Mouse (Mus musculus) forebrain, embryonic 12.5 days (tissue): ENCODE measurements around the gene Cpxm2. TPM values are rescaled to one million over a fixed set of nuclear protein-coding genes. Genes with fewer than 3 reads are reported as not detected.

Experiments used
- ATAC-seq: fragments of 200-750 bp; cut with Nextera tagmentation; 2 replicates; pipeline ENCODE4 v1.8.0; 2017; ENCODE audit warnings: moderate TSS enrichment; ENCODE audit not compliant: low FRiP score
- H3K27ac ChIP-seq: fragments of 300-500 bp; sonication (generic); 2 replicates; pipeline ENCODE4 v1.5.1; 2016; ENCODE audit warnings: mild to moderate bottlenecking
- H3K27me3 ChIP-seq: fragments of 300-500 bp; sonication (generic); 2 replicates; pipeline ENCODE4 v1.6.1; 2016; ENCODE audit warnings: mild to moderate bottlenecking
- H3K36me3 ChIP-seq: fragments of 300-500 bp; sonication (generic); replicated peaks from 2 replicates; pipeline ENCODE4 v1.6.1; 2016; ENCODE audit warnings: mild to moderate bottlenecking
- H3K4me1 ChIP-seq: fragments of 300-500 bp; sonication (generic); 2 replicates; pipeline ENCODE4 v1.6.1; 2016
- H3K4me2 ChIP-seq: fragments of 300-500 bp; sonication (generic); 2 replicates; pipeline ENCODE4 v1.6.1; 2016; ENCODE audit warnings: mild to moderate bottlenecking, moderate library complexity
- H3K4me3 ChIP-seq: fragments of 300-500 bp; sonication (generic); replicated peaks from 2 replicates; pipeline ENCODE4 v1.5.1; 2016; ENCODE audit warnings: mild to moderate bottlenecking
- H3K9ac ChIP-seq: fragments of 300-500 bp; sonication (generic); 2 replicates; pipeline ENCODE4 v1.6.1; 2016; ENCODE audit warnings: mild to moderate bottlenecking
- H3K9me3 ChIP-seq: fragments of 300-500 bp; sonication (generic); 2 replicates; pipeline ENCODE4 v1.6.1; 2016
- WGBS: fragments of 180-500 bp; shearing (Covaris S2); methylation state at CpG from one replicate; pipeline ENCODE4 v1.1.7; 2016; 5-methylcytosine and 5-hydroxymethylcytosine counted together
- polyA plus RNA-seq: library from polyadenylated mRNA; unstranded; fragments of >200 nt; fragmentation: Nextera tagmentation; extraction: Ambion mirVana; gene quantifications from 2 replicates; pipeline ENCODE4 v1.2.1, GENCODE M21; 2016

Cpxm2 gene
- polyA plus RNA-seq, 1 experiment from 2014 or later: 3.1 TPM

DNA sequence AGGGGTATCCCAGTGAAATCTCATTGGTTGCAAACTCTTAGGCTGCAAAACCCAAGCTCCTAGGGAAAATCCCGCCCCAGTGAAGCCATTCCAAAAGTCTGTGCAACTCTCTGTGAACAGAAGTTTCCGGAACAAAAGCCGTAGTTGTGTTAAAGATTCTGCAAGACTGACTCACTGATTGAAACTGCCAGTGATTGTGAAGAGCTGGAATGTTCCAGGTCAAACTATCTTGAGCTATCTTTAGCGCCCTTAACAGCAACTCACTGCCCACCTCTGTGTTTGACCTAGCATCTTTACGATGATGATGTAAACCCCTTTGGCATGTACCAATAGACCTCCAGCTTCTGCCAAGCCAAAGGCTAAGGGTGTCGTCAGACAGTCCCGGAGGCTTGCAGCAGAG, 31.3 kb downstream of the Cpxm2 start:
- H3K27me3 ChIP-seq: no peaks in the 10 kb centered on the region
- H3K9me3 ChIP-seq: no peaks in the 10 kb centered on the region
- no peaks in the 10 kb centered on the region for H3K4me1 ChIP-seq
- H3K4me2 ChIP-seq: no peak overlapping the region
- 85% methylated on average over 7 of the region's 7 CpGs for WGBS
- no peaks in the 10 kb centered on the region for H3K36me3 ChIP-seq
- H3K4me3 ChIP-seq: no peak overlapping the region
- ATAC-seq: no peak
- H3K27ac ChIP-seq: no peak overlapping the region
- H3K9ac ChIP-seq: no peak overlapping the region

DNA sequence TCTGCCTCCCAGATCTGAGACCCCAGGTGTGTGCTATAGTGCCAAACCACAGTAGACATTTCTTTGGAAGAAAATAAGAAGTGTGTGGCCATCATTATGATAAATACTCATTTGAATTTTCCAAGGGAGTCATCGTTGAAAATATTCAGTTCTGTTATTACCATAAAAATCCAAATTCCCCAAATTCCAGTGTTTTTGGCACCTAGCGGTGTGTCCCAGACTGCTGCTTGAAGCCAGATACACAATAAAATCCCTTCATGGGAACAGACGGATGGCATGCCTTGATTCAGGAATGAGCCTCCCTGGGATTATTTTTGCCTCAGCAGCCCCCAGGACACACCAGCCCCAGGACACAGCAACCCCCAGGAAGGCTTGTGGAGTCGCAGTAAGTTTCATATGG, 34.7 kb downstream of the Cpxm2 start:
- Histone ChIP-seq H3K4me3 (no peak overlapping the region), H3K27ac (no peak overlapping the region), H3K4me2 (no peak overlapping the region), H3K9ac (no peak overlapping the region), H3K36me3 (no peaks in the 10 kb centered on the region), H3K9me3 (no peaks in the 10 kb centered on the region), H3K4me1 (no peaks in the 10 kb centered on the region), H3K27me3 (no peaks in the 10 kb centered on the region)
- ATAC-seq: no peak
- WGBS: 81% methylated on average over 4 of the region's 4 CpGs

DNA sequence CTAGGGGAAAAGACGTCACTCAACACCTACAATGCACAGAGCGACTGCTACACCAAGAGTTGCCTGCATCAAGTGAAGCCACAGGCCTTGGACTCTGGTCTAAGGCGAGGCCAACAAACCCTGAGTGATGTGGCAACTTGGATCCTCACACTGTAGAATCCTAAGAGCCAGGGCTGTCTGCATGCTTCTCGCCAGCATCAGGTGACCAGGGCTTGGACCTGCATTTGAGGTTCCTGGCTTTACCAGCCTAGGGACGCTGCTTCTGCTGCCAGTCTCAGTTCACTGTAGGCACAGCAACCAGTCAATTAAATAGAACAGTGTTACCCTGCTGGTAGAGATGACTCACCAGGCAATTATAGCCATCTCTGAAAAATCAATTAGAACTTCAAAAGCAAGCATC, 42.8 kb downstream of the Cpxm2 start:
- 0 out of 2 replicates have a peak, but pooled peaks cover 3% of the 10 kb centered on the region for H3K4me1 ChIP-seq
- no peak overlapping the region for H3K4me2 ChIP-seq
- ATAC-seq: no peak
- H3K27me3 ChIP-seq: no peaks in the 10 kb centered on the region
- H3K36me3 ChIP-seq: no peaks in the 10 kb centered on the region
- WGBS: 72% methylated on average over 5 of the region's 5 CpGs
- no peak overlapping the region for H3K4me3 ChIP-seq
- no peaks in the 10 kb centered on the region for H3K9me3 ChIP-seq
- no peak overlapping the region for H3K27ac ChIP-seq
- H3K9ac ChIP-seq: no peak overlapping the region

DNA sequence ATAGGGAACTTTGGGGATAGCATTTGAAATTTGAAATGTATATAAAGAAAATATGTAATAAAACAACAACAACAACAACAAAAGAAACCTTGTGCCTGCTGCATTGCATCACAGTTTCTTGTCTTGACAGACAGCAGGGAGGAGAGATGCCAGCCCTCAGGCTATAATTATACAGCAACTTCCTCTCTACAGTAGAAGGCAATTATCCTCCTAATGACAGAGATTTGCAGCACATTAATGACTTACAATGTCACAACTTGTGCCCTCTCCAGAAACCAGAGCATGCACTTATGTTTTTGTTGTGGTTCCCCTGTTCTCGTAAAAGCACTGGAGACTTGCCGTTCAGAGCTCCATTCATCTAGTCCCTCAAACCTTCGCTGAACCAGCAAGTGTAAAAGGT, 44.2 kb downstream of the Cpxm2 start:
- no peak overlapping the region for H3K27ac ChIP-seq
- no peak overlapping the region for H3K4me3 ChIP-seq
- H3K9ac ChIP-seq: no peak overlapping the region
- ATAC-seq: no peak
- H3K9me3 ChIP-seq: no peaks in the 10 kb centered on the region
- no peak overlapping the region for H3K4me2 ChIP-seq
- H3K36me3 ChIP-seq: no peaks in the 10 kb centered on the region
- H3K4me1 ChIP-seq: 0 out of 2 replicates have a peak, but pooled peaks cover 3% of the 10 kb centered on the region
- 49% methylated on average over 3 of the region's 3 CpGs for WGBS
- no peaks in the 10 kb centered on the region for H3K27me3 ChIP-seq

DNA sequence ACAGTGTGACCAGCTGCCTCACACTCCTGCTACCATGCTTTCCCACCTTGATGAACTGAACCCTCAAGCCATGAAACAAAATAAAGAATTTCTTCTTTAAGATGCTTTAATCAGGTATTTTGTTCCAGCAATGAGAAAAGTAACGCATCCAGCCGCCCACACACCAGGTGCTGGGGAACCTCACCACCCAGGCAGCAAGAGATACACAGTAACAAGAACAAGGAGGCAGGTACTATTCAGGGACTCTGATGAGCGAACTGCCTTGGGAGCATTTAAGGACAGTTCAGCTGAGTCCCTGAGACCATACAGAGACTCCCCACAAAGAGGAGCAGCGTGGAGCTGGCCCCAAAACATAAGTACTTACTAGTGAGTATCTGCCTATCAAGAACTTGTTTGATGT, 47.6 kb downstream of the Cpxm2 start:
- no peaks in the 10 kb centered on the region for H3K9me3 ChIP-seq
- no peak for ATAC-seq
- H3K27me3 ChIP-seq: no peaks in the 10 kb centered on the region
- no peaks in the 10 kb centered on the region for H3K36me3 ChIP-seq
- H3K4me3 ChIP-seq: no peak overlapping the region
- no peak overlapping the region for H3K9ac ChIP-seq
- H3K4me1 ChIP-seq: 0 out of 2 replicates have a peak, but pooled peaks cover 3% of the 10 kb centered on the region
- WGBS: 79% methylated on average over 4 of the region's 4 CpGs
- H3K4me2 ChIP-seq: no peak overlapping the region
- no peak overlapping the region for H3K27ac ChIP-seq

DNA sequence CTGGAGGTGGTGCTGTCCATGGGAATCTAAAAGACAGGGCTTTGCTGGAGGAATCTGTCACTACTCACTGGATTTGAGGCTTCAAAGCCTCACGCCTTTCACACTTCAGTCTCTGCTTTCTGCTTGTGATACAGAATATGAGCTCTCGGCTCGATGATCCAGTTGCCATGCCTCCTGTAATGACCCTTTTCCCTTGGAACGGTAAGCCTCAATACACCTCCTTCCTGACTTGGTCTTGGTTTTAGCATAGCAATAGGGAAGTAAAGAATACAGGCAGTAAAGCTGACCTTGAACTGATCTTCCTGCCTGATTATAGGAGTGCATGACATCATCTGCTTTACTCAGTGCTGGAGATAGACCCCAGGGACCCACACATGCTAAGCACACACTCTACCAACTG, 49.2 kb downstream of the Cpxm2 start:
- Histone ChIP-seq H3K9me3 (no peaks in the 10 kb centered on the region), H3K36me3 (no peaks in the 10 kb centered on the region)

DNA sequence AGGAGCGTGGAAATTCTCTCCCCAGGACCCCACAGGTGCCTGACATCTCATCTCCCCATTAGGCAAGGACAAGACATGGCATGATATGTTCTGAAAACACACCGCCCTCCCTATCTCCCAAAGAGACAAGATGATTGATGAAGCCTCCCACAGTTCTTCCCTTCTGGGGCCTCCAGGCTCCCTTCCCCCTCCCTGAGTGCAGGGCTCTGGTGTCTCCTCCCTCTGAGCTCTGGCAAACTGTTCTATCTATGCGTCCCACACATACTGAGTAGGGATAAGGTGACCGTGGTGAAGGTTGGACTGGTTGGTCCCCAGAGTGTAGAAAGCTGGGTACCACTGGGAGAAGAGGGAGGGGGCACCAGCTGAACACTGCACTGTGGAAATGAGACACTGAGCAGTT, 56.1 kb downstream of the Cpxm2 start:
- H3K9ac ChIP-seq: no peak overlapping the region
- no peak for ATAC-seq
- H3K9me3 ChIP-seq: 0 out of 2 replicates have a peak, but pooled peaks cover 4% of the 10 kb centered on the region
- WGBS: 86% methylated on average over 4 of the region's 4 CpGs
- H3K27ac ChIP-seq: no peak overlapping the region
- no peaks in the 10 kb centered on the region for H3K27me3 ChIP-seq
- no peaks in the 10 kb centered on the region for H3K4me1 ChIP-seq
- H3K4me2 ChIP-seq: no peak overlapping the region
- H3K4me3 ChIP-seq: no peak overlapping the region
- no peaks in the 10 kb centered on the region for H3K36me3 ChIP-seq

More for the DNA sequence above, 49.2 kb downstream of the Cpxm2 start:
- Histone ChIP-seq H3K4me3 (no peak overlapping the region), H3K9ac (no peak overlapping the region), H3K27ac (no peak overlapping the region), H3K4me2 (no peak overlapping the region), H3K4me1 (no peaks in the 10 kb centered on the region), H3K27me3 (no peaks in the 10 kb centered on the region)
- ATAC-seq: no peak
- WGBS: 80% methylated on average over 4 of the region's 4 CpGs

DNA sequence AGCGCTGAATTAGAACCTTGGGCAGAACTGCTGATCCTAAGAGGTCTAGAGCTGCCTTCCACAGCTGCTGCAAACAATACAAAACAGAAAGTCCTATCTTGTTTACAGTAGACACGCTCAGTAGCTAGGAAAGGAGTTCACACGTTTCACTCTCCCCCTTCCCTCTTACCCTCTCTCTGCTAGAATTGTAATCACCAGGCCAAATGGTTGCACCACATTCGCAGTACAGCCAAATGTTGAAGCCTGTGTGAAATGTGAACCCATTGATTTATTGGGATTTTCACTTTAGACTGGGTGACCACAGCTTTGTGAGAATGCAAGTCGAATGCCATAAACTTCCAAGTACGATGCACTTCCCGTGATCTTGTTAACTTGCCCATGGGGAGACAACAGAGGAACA, 59.9 kb downstream of the Cpxm2 start:
- Histone ChIP-seq H3K36me3 (no peaks in the 10 kb centered on the region), H3K4me3 (no peak overlapping the region), H3K4me2 (no peak overlapping the region), H3K27ac (no peak overlapping the region), H3K9ac (no peak overlapping the region), H3K27me3 (no peaks in the 10 kb centered on the region), H3K4me1 (no peaks in the 10 kb centered on the region), H3K9me3 (0 out of 2 replicates have a peak, but pooled peaks cover 4% of the 10 kb centered on the region)
- no peak for ATAC-seq
- 81% methylated on average over 7 of the region's 7 CpGs for WGBS

DNA sequence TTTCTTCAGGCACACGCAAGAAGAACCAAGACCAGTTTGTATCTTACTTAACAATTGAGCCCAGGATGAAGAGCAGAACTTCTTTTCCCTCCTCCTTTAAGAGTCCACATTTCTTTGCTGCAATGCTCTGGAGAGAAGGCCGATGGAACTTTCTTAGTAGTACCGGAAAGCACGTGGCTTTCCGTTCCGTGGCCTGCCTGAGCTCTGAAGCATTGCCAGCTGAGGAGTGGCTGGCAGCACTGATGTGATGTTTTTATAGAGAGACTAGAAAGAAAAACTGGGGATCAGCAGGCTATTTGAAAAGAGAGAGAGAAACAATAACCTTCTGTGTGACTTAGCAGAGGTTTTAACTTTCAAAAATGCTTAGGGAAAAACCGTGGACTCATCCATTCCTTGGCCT, 63.0 kb downstream of the Cpxm2 start:
- no peak overlapping the region for H3K9ac ChIP-seq
- no peaks in the 10 kb centered on the region for H3K27me3 ChIP-seq
- no peaks in the 10 kb centered on the region for H3K4me1 ChIP-seq
- 87% methylated on average over 7 of the region's 7 CpGs for WGBS
- no peaks in the 10 kb centered on the region for H3K36me3 ChIP-seq
- no peak for ATAC-seq
- no peak overlapping the region for H3K4me2 ChIP-seq
- H3K4me3 ChIP-seq: no peak overlapping the region
- H3K27ac ChIP-seq: no peak overlapping the region
- H3K9me3 ChIP-seq: 0 out of 2 replicates have a peak, but pooled peaks cover under 1% of the 10 kb centered on the region

DNA sequence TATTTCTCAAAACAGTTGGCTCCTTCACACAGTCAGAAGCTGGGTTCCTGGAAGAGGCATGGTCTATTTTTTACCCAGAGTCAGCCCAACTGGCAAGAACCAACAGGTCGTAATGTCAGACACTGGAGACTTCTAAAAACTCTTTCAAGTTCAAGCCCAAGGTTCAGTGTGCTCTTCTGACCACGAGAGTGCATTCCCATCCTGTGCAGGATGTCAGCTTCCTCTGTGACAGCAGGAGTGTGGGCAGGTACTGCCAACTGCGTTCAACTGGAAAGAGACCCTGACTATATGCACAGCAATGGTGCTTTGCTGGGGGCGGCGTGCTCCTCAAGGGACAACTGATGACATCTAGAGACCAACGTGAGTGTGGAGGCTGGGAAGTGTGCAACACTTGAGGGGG, 65.9 kb downstream of the Cpxm2 start:
- 84% methylated on average over 6 of the region's 6 CpGs for WGBS
- Histone ChIP-seq H3K9me3 (no peaks in the 10 kb centered on the region), H3K36me3 (no peaks in the 10 kb centered on the region), H3K27ac (no peak overlapping the region), H3K4me2 (no peak overlapping the region), H3K4me1 (no peaks in the 10 kb centered on the region), H3K27me3 (no peaks in the 10 kb centered on the region), H3K4me3 (no peak overlapping the region), H3K9ac (no peak overlapping the region)
- no peak for ATAC-seq

DNA sequence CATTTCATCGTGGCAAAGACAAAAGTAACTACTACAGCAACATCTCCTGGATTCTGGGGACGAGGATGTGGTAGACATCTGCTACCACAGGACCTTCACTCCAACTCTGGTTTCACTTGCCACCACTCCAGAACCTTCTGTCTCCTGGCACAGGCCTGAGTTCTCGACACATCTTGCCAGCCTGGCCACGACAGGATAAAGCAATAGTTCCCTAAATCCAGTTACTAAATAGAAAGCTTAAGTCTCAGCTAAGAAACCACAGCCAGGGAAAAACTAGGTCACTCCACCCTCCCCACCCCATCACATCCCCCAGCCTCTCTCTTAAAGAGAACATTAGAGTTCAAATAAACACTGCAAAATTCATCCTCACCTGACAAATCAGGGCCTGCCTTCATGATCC, 66.4 kb downstream of the Cpxm2 start:
- Histone ChIP-seq H3K36me3 (no peaks in the 10 kb centered on the region), H3K4me3 (no peak overlapping the region), H3K4me1 (no peaks in the 10 kb centered on the region), H3K27me3 (no peaks in the 10 kb centered on the region), H3K9ac (no peak overlapping the region), H3K9me3 (no peaks in the 10 kb centered on the region), H3K27ac (no peak overlapping the region), H3K4me2 (no peak overlapping the region)
- 81% methylated on average over 4 of the region's 4 CpGs for WGBS
- no peak for ATAC-seq

DNA sequence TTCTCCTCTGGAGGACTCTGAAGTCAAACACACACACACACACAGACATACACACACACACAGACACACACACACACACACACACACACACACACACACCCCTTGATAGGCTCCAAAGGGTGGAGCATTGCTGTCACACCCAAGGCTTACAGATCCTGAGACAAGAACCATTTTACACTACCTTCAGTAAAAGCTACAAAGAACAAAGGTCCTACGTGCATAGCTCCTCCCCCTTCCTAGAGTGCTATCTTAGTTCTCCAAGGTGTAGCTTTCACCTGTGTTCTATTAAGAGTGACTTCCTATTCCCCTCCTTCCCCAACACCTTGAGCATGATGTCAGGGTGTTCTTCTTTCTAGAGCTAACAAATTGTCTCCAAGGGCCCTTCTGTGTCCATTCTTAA, 78.7 kb downstream of the Cpxm2 start:
- ATAC-seq: no peak
- H3K27ac ChIP-seq: no peak overlapping the region
- H3K36me3 ChIP-seq: no peaks in the 10 kb centered on the region
- no peak overlapping the region for H3K4me2 ChIP-seq
- H3K27me3 ChIP-seq: no peaks in the 10 kb centered on the region
- H3K4me1 ChIP-seq: no peaks in the 10 kb centered on the region
- H3K9ac ChIP-seq: no peak overlapping the region
- H3K4me3 ChIP-seq: no peak overlapping the region
- H3K9me3 ChIP-seq: no peaks in the 10 kb centered on the region
- 79% methylated on average over 1 of the region's 1 CpGs for WGBS

DNA sequence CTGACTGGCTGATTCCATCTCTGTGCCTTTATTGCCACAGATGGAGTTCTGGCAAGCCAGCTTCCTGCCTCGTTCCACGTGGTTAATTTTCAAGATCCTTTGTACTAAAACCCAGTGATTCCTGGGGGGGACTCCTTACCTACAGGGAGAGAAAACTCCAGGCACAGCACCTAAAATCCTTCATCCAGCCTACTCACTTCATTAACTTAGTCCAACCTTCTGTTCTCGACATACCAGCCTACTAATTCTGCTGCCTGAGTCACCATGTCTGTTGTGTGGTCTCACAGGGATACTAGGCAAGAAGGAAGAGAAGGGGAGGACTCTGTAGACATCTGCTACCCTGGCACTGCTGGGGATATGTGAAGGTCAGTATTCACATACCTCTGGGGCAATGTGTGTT, 80.0 kb downstream of the Cpxm2 start:
- H3K4me2 ChIP-seq: no peak overlapping the region
- no peaks in the 10 kb centered on the region for H3K27me3 ChIP-seq
- H3K27ac ChIP-seq: no peak overlapping the region
- no peak for ATAC-seq
- no peak overlapping the region for H3K4me3 ChIP-seq
- no peak overlapping the region for H3K9ac ChIP-seq
- no peaks in the 10 kb centered on the region for H3K4me1 ChIP-seq
- 78% methylated on average over 3 of the region's 3 CpGs for WGBS
- H3K36me3 ChIP-seq: no peaks in the 10 kb centered on the region
- H3K9me3 ChIP-seq: no peaks in the 10 kb centered on the region
